Mouse (Mus musculus) heart, postnatal 0 days (tissue): ENCODE measurements around the gene H2-T24.

Experiments used
- CTCF ChIP-seq: IDR thresholded peaks from 2 replicates; pipeline ENCODE4 v1.5.1; 2016; ENCODE audit warnings: antibody characterized with exemption, control low read depth, low read depth
- EP300 ChIP-seq: IDR thresholded peaks from 2 replicates; pipeline ENCODE4 v1.6.1; 2016; ENCODE audit warnings: antibody characterized with exemption, low read depth

GRCm38 (mm10) chr17:35972131-35972530 lies 48.2 kb downstream of the H2-T24 start:
- TF ChIP-seq CTCF (no peak), EP300 (no peak)
